Mouse (Mus musculus): ENCODE data around the gene Slit1.

- peak; percentile 24; the same call in 1 of the 2 replicates for TF ChIP-seq CTCF (IDR thresholded peaks at IDR 0.05)
- TF ChIP-seq EP300 (IDR thresholded peaks at IDR 0.05): no peak
These were observed 57.3 kb downstream of the Slit1 start for GRCm38 (mm10) chr19:41686194-41686593.

Measured in lung, postnatal 0 days (tissue).